Mouse (Mus musculus) liver, adult 2 months (tissue): ENCODE data around the gene Rnf223. TPM values are rescaled to one million over a fixed set of nuclear protein-coding genes. Genes with fewer than 3 reads are reported as not detected.

Experiments used
- DNase-seq: peaks from one replicate; pipeline ENCODE4 v3.0.0-alpha.2; 2011; ENCODE audit warnings: low read depth, low spot score; ENCODE audit errors: extremely low read depth
- H3K27ac ChIP-seq: fragments of 200-500 bp; replicated peaks from 2 replicates; pipeline ENCODE4 v1.5.1; 2012; ENCODE audit warnings: low read depth, mild to moderate bottlenecking, control low read depth, inconsistent platforms, low read length; ENCODE audit not compliant: insufficient read depth
- H3K27me3 ChIP-seq: fragments of 200-500 bp; 2 replicates; pipeline ENCODE4 v1.6.1; 2012; ENCODE audit warnings: mild to moderate bottlenecking, moderate library complexity, low read length, inconsistent platforms; ENCODE audit not compliant: control insufficient read depth, insufficient read depth
- H3K36me3 ChIP-seq: fragments of 200-500 bp; 2 replicates; pipeline ENCODE4 v1.6.1; 2012; ENCODE audit warnings: low read length, inconsistent platforms; ENCODE audit not compliant: control insufficient read depth, insufficient read depth
- H3K4me1 ChIP-seq: fragments of 200-500 bp; 2 replicates; pipeline ENCODE4 v1.6.1; 2011; ENCODE audit warnings: low read length; ENCODE audit not compliant: control insufficient read depth, insufficient read depth
- H3K4me3 ChIP-seq: fragments of 200-500 bp; 2 replicates; pipeline ENCODE4 v1.5.1; 2011; ENCODE audit warnings: low read depth, mild to moderate bottlenecking, control low read depth, low read length, moderate library complexity; ENCODE audit not compliant: insufficient read depth
- H3K79me2 ChIP-seq: fragments of 200-500 bp; 2 replicates; pipeline ENCODE4 v1.6.1; 2012; ENCODE audit warnings: inconsistent platforms, mild to moderate bottlenecking, low read length, moderate library complexity; ENCODE audit not compliant: control insufficient read depth, insufficient read depth
- H3K9ac ChIP-seq: fragments of 200-500 bp; 2 replicates; pipeline ENCODE4 v1.6.1; 2012; ENCODE audit warnings: low read depth, mild to moderate bottlenecking, control low read depth, inconsistent platforms, low read length
- CTCF ChIP-seq: fragments of 200-500 bp; IDR thresholded peaks from 2 replicates; pipeline ENCODE4 v1.5.1; 2011; ENCODE audit warnings: low read depth, low read length, control low read depth
- POLR2A ChIP-seq: fragments of 200-500 bp; IDR thresholded peaks from 2 replicates; pipeline ENCODE4 v1.6.1; 2011; ENCODE audit warnings: low read length, control low read depth; ENCODE audit not compliant: insufficient read depth; ENCODE audit errors: extremely low read depth
- WGBS: fragments of 180-500 bp; shearing (Covaris S2); methylation state at CpG from one replicate; pipeline ENCODE4 v1.1.7; 2018; 5-methylcytosine and 5-hydroxymethylcytosine counted together
- polyA plus RNA-seq: library from polyadenylated mRNA; depleted of rRNA; stranded (reverse); fragments of >200 nt; gene quantifications from 2 replicates; pipeline ENCODE4 v1.2.3, GENCODE M21; 2012; rRNA removed
- total RNA-seq: library from RNA; depleted of rRNA; stranded (reverse); fragments of >200 nt; gene quantifications from 2 replicates; pipeline ENCODE4 v1.2.3, GENCODE M21; 2014; rRNA removed

Gene Rnf223
- not detected in 2 replicates for total RNA-seq
- polyA plus RNA-seq, result 0.17 TPM in 1 of 2 replicates, not detected in the other

GRCm38 (mm10) chr4:156130436-156130835, at the start of gene Rnf223:
Gene Rnf223, plus strand, starts transcription at chr4:156130513.
- 86% methylated on average over 15 of the region's 15 CpGs for WGBS
- TF ChIP-seq POLR2A (no peak), CTCF (no peak)

DNA sequence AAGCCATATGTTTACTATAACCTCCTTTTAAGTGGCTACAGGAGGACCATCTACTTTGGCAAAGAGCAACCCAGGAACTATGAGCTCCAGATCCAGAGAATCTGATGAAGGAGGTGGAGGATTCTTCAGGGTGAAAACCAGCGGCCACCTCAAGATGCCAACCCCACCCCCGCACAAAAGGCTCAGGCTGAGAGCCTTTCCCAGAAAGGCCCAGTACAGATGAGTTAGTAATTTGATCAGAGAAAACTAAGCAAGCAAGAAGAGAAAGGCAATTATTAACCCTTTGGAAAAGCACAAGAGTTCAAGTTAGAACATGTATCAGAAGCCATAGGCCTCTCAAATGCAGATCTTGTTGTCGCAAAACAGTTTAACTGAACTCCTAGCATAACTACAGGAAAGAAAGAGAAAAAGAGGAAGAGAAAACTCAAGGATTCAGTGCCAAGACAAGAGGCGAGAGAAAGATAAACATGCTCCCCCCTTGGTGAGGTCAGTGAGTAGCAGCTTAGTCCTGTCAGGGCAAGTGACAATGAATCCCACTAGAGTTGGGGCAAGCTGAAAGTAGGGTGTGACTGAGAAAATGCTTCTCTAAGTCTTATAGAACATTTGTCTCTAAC, 47.6 kb upstream of the Rnf223 start:
- TF ChIP-seq POLR2A (no peak), CTCF (no peak)
- 86% methylated on average over 4 of the region's 4 CpGs for WGBS
- H3K4me1 ChIP-seq, result no peaks in the 10 kb centered on the region
- H3K27me3 ChIP-seq, result no peaks in the 10 kb centered on the region
- no peak overlapping the region for H3K9ac ChIP-seq
- DNase-seq, result no peak
- H3K36me3 ChIP-seq, result no peaks in the 10 kb centered on the region
- H3K79me2 ChIP-seq, result no peaks in the 10 kb centered on the region
- H3K4me3 ChIP-seq, result no peak overlapping the region
- no peak overlapping the region for H3K27ac ChIP-seq

More at GRCm38 (mm10) chr4:156130436-156130835, at the start of gene Rnf223:
- DNase-seq, result no peak
- Histone ChIP-seq H3K79me2 (no peaks in the 10 kb centered on the region), H3K36me3 (no peaks in the 10 kb centered on the region; the same call in 1 of the 2 replicates), H3K4me1 (no peaks in the 10 kb centered on the region), H3K9ac (no peak within 1 kb of the TSS), H3K27me3 (no peaks in the 10 kb centered on the region), H3K4me3 (no peak within 1 kb of the TSS), H3K27ac (no peak within 1 kb of the TSS)

GRCm38 (mm10) chr4:156083348-156083747, 47.0 kb upstream of the Rnf223 start:
- H3K79me2 ChIP-seq, result no peaks in the 10 kb centered on the region
- 65% methylated on average over 5 of the region's 5 CpGs for WGBS
- TF ChIP-seq POLR2A, result no peak
- TF ChIP-seq CTCF, result no peak
- no peak overlapping the region for H3K27ac ChIP-seq
- H3K4me3 ChIP-seq, result no peak overlapping the region
- DNase-seq, result peak; percentile 29
- no peak overlapping the region for H3K9ac ChIP-seq
- H3K36me3 ChIP-seq, result no peaks in the 10 kb centered on the region
- H3K4me1 ChIP-seq, result no peaks in the 10 kb centered on the region
- H3K27me3 ChIP-seq, result no peaks in the 10 kb centered on the region

DNA sequence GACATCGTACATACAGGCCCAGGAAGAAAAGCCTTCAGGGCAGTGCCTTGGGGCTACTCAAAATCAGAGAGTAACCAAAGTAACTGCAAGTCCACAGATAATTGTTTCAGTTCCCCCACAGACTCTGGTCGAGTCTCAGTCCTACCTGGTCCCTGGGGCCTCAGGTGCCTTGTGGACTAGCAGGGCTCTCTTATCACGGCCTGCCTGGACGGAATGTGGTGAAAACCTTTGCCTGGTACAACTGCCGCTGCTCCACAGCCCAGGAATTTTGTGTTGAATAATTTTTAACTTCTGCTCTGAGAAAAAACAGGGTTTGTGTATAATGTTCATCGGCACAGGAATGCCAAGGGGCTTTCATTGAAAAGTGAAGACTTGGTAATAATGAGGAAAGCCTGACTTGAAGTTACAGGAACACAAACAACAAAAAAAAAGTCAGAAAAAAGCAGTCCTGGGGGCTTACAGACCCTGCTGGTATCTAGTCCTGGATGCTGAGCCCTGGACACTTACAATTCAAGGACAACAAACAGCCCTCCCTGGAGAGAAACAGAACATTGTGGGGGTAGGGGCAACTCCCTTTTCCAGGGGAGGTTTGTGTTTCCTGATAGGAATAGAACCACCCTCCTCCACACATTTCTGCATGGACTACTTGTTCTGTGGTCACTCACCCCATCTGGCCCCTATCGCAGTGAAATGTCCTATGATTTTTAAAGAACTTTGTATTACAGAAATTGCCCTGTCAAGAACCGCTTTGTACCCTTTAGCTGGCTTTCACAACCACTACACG, 46.0 kb upstream of the Rnf223 start:
- Histone ChIP-seq H3K9ac (no peak overlapping the region), H3K27me3 (no peaks in the 10 kb centered on the region), H3K4me3 (no peak overlapping the region), H3K79me2 (no peaks in the 10 kb centered on the region), H3K27ac (no peak overlapping the region), H3K4me1 (no peaks in the 10 kb centered on the region), H3K36me3 (no peaks in the 10 kb centered on the region)
- TF ChIP-seq POLR2A (no peak), CTCF (no peak)
- WGBS, result 65% methylated on average over 9 of the region's 9 CpGs
- DNase-seq, result no peak

DNA sequence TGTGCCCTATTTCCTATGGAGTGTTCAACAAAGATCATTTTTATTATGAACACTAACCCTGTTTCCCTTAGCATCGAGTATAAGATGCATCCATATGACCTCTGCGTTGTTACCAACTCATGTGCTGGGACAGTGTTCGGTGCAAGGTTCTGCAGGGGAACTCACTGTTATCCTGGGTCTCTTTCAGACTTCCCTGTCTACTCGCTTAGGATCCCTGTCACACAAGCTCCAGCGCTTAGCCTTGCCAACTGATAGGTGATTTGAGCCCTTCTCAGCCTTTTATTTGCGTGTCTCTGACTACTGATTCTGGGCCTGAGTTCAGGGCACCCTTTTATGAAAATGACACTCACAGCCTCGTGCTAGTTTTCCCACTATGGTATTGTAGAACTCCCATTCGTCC, 45.1 kb upstream of the Rnf223 start:
- H3K36me3 ChIP-seq, result no peaks in the 10 kb centered on the region
- no peak overlapping the region for H3K4me3 ChIP-seq
- no peaks in the 10 kb centered on the region for H3K4me1 ChIP-seq
- no peak overlapping the region for H3K9ac ChIP-seq
- no peaks in the 10 kb centered on the region for H3K27me3 ChIP-seq
- no peak for DNase-seq
- 85% methylated on average over 8 of the region's 8 CpGs for WGBS
- TF ChIP-seq CTCF (no peak), POLR2A (no peak)
- no peak overlapping the region for H3K27ac ChIP-seq
- H3K79me2 ChIP-seq, result no peaks in the 10 kb centered on the region

- no peak for DNase-seq
- Histone ChIP-seq H3K27ac (no peak overlapping the region), H3K9ac (no peak overlapping the region), H3K79me2 (no peaks in the 10 kb centered on the region), H3K4me1 (peaks cover 2% of the 10 kb centered on the region; the same call in 1 of the 2 replicates), H3K4me3 (no peak overlapping the region), H3K27me3 (no peaks in the 10 kb centered on the region), H3K36me3 (no peaks in the 10 kb centered on the region)
- 48% methylated on average over 5 of the region's 5 CpGs for WGBS
- no peak for TF ChIP-seq CTCF
- TF ChIP-seq POLR2A, result no peak
These were observed 42.8 kb upstream of the Rnf223 start for GRCm38 (mm10) chr4:156087398-156088087.
